Mouse (Mus musculus): ENCODE results near the gene Fam107a.
A peak's percentile ranks its signal among the peaks of the same experiment; 100 is the strongest.
"Not testable (repeated sequence)": the region's sequence is repeated elsewhere in the genome, so short reads cannot be mapped to it uniquely, and the experiment has no call there.

The Fam107a gene

DNA sequence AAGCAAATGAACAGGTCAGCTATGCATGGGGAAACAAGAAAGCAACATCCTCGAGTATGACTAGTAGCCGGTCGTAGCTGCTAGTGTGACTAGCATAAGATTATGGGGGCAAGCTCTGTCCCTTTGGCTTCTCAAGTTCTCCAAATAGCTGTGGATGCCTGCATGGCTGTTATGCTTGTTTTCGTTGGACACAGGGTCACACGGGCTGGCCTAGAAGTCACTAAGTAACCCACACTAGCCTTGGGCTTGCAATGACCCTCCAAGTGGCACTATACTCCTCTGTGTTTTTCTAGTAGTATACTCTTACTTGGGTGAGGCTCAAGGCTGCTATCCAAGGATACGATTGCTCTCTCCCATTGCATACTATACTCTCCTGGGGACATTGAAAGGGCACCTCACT, 2.7 kb downstream of the Fam107a start:
- no peak for DNase-seq

DNA sequence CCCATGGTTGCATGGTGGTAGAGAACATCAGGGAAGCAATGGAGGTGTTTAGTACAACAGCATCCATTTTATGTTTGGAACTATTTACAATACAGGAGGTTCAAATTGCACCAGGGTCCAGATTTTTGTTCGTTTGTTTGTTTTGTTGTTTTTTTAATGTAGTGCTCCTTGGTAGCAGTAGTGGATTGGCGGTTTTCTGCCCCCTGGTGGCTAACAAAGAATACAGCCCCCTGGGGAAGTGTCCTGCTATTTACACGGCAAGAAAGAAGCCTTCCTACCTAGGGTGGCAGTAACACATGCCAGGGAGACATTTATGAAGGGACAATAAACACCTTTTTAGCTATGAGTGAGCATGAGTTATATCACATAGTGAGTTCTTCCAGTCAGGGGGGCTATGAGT, 3.3 kb downstream of the Fam107a start:
- no peak for DNase-seq

DNA sequence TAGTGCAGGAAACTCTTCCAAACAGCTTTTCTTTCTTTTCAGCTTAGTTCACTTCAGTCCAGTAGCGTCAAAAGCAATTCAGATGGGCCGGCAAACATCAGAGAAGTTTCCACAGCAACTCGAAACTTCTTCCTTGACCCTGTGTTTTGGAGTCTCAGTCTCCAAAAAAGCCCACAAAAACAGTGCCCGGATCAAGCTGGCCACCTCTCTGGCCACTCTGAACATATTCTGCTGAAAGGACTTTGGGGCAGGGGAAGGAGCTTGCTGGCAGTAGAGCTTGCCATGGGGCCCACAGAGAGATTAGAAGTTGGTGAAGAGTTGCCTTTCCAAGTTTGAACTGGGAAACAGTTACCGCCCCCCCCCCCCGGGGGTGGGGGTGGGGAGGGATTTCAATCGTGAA, 3.9 kb downstream of the Fam107a start:
- no peak for DNase-seq

DNA sequence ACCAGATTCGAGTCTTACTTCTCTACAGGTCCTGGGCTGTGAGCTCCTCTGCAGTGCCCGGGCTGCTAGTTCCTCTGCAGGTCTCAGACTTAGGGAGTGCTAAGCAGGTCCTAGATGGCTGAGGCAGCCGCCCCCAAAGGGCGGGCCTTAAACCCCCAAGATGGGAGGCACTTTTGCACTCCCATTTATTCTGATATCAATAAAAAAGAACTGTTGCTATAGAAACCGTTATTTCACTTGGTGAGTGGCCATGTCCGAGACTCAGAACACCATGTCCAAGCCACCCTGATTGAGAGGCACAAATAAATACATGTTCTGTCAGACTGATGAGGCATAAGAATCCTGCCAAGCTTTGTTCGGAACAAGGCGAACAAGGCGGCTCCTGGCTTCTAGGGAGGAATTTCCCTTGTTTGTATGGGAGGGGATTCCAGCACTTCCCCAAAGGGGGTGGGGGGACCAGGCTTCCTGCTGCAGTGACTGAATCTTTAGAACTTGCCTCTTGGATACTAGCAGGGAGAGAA, 8.1 kb downstream of the Fam107a start:
- no peak for DNase-seq

DNA sequence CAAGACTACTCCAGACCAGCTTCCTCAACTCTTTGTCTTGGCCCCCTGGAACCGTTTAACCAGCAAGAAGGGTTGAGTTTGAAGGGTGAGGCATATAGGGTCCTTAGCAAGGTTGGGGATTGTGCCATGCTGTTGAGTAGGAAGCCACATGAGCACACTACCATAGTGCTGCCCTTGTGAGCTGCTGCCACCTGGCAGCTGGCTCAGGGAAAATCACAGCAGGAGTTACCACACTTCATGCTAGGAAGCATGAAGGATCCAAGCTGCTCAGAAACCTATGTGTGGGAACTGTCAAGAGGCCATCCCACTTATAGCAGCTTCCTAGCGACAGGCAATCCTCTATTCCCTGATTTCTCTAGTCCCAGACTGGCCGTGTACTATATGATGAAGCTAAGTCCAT, 9.2 kb downstream of the Fam107a start:
- DNase-seq: no peak

DNA sequence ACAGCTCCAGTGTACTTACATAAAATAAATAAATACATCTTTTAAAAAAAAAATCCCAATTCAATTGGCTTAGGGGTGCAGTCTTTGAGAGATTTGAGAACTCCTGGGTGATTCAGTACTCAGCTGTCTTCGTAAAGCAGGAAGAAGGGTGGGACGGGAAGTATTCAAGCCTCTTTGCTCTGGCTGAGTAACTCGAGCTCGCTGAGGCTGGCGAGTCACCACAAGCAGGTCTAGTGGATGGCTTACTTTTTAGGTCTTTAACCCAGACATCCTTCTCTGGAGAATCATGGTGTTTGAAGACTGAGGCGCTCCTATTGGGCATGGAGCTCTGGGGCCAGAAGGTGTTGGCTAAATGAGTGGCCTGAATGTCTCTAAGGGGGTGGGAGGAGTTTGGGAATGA, 10.9 kb downstream of the Fam107a start:
- no peak for DNase-seq

DNA sequence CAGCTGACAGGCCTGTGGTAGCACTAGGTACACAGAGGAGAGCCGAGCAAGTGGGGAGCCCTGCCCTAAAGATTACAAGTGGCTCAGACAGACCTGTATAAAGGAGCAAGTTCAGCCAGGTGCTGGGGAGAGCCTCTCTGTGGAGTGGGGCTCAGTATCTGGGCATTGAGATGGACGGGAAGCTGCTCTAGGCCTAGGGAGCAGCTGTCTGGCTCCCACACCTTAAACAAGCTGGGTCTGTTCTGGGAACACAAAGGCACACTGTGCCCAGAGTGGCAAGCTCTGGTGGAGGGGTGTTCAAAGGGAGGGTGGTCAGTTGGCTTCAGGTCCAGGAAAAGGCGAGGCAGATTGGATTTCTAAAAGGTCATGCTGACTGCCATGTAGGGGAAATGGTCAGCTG, 12.8 kb downstream of the Fam107a start:
- DNase-seq: no peak

DNA sequence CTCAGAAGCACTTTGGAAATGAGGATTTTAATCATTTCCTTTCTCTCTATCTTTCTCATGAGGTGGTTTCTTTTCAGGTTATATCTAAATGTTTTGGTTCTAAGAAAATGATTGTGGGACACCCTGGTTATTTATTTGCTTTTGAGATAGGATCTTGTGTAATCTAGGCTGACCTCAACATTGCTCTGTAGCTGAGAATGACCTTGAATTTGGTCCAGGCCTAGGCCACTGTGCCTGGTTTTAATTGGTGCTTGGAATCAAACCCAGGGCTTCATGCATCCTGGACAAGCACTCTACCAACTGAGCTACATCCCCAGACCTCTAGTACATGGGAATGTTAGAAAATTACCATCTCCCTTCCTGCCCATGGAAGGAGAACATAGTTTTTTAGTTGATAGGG, 13.7 kb downstream of the Fam107a start:
- no peak for DNase-seq

DNA sequence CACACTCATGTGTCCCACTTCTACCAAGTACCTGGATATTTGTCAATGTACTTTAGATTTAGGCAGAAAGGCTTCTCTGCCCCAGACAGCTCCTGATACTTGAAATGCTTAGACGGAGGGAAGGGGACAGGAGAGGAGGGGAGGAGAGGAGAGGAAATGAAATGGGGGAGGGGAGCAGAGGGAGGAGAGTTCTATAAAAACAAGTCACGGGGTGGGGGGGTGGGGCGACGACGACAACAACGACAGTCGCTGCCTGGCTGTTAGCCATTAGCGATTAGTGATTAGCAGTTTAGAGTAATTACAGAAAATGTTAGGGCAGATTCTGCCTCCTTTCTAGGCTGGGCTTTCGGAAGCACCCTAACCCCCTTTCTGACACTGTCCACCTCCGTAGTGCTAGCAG, 15.1 kb downstream of the Fam107a start:
- no peak for DNase-seq

DNA sequence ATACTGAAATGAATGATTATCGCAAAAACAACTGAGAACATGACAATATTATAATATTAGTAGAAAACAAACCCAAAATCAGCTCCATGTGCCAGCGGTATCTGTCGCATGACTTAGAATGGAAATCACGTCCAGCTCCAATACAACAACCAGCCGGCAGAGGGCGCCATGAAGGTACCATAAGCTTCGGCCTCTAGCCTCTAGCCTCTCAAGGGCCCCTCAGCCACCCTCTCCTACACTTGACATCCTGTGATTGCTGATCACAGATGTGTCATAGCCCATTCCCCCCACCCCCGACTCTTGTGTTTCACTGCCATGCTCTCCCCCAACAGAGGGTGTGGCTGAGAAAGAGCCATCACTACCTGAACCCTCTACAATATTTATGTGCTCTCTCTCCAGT, 17.5 kb downstream of the Fam107a start:
- DNase-seq: peak; percentile 53

DNA sequence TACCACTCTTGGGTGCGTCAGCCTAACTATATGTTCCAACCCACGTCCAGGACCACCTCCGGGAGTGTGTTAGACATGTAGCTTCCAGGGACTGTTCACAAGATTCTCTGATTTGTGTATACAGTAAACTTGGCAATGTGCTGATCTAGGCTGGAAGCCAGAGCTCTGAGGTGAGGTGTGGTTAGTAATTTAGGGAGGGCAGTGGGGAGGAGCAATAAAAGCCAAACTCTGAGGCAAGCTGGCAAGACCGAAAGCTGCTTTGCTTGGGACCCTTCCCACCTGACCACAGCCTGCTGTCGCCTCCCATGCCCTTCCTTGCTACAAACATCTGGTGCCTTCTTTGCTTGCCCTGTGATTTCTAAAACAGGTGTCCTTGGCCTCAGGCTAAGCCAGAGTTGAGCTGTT, 19.9 kb downstream of the Fam107a start:
- DNase-seq: no peak

DNA sequence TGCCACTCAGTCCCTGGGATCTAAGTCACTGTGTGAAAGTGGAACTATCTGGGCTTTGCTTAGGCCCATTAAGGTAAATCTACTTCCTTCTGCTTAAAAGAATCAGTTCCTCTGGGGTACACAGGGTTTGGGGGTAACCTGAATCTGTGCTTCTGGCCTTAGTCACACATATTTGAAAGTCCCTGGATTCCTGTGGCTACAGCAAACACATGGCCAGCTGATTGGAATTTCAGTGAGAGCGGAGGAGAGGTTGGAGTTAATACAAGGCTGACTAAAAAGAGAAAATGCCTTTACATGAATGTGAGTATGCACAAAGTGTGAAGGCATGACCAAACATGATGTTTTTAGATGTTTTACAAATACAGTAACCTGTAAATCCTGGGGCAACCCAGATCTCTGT, 23.6 kb downstream of the Fam107a start:
- no peak for DNase-seq

DNA sequence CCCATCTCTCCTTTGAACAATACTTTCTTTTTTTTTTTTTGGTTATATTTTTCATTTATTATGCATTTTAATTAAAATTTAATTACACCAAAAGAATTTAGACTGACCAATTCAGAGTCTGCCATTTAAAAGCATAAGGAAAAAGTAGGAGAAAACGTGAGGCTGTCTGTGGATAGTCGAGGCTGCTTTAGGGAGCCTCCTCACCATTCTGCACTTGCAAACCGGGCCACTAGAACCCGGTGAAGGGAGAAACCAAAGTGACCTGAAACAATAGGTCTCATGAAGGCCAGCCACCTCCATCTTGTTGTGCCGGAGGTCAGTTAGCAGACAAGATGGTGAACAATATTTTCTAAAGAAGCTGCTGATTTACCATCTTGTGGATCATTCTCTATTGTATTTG, 31.2 kb downstream of the Fam107a start:
- DNase-seq: not testable (repeated sequence)

DNA sequence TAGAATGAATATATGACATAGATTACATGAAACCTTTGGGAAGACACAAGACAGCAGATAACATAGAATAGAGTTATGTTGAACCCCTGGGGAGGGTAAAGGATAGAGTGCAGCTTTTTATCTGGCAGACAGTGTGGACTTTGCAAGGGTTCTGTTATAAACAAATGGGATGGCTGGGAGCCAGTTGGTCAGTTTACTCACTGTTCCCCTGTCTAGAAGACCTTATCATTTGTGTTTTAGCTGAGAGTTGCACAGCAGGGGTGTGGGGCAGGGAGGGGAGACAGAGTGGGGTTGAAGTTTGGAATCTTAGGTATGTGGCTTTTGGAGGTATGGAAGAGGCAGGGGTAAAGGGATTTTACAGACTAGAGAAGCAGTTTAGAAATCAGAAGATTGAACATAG, 34.0 kb downstream of the Fam107a start:
- DNase-seq: no peak

DNA sequence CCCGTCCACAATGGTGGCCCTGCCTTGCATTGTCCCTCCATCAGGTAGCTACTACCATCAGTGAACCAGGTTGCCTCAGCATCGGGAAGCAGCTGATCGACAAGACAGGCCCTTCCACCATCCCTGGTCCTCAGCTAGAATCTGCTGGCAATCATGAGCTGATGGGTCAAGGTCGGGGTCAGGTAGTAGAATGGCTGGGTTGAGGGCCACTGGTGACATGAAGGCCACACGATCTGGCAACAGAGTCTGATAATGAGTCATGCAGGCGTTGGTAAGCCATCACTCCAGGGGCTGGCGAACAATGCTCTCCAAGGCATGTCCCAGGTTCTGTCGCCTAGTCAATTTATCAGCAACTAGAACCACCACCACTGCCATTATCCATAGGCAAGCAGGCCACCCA, 46.5 kb downstream of the Fam107a start:
- DNase-seq: not testable (repeated sequence)

DNA sequence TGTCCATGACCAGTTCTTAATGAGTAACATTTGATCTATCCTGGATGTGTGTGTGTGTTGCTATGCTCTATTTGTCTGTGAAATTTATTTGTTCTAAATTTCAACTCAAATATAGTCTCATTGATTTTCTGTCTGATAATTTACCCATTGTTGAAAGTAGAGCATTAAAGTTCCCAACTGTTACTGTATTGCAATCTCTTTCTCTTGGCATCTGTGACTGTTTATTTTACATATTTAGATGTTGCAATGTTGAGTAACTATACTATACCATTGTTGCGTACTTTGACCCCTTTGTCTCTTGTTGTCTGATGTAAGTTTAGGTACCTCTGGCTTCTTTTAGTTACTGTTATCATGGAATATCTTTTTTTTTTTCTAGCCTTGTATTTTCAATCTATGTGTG, 53.4 kb downstream of the Fam107a start:
- DNase-seq: no peak

DNA sequence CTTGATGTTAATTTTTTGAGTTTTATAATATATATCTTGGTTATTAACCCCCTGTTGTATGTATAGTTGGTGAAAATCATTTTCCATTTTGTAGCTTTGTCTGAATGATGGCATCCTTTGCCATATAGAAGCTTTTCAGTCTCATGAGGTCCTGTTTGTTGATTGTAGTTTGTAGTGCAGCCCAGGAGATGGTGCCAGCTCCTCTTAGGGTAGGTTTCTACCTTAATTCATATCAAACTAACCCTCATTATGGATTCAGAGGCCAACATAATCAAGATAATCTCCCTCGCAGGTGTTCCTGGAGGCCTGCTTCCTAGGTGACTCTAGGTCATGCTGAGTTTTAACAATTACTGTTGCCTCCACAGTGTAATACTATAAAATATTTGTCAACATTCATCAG, 55.6 kb downstream of the Fam107a start:
- DNase-seq: no peak

DNA sequence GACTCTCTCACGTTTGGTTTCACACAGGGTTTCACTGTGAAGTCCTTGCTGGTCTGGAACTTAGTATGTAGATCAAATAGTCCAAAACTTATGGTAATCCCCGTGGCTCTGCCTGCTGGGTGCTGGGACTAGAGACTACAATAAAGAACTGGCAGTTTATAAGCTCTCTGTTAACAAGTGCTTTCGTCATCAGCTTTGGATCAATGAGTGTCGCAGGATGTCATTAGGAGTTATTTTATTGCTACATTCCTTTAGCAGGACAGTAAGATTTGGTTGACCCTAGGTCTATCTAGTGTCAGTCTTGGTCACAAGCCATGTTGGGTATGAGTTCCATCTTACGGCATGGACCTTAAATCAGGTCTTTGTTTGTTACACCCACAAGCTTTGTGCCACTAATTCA, 57.6 kb downstream of the Fam107a start:
- no peak for DNase-seq

DNA sequence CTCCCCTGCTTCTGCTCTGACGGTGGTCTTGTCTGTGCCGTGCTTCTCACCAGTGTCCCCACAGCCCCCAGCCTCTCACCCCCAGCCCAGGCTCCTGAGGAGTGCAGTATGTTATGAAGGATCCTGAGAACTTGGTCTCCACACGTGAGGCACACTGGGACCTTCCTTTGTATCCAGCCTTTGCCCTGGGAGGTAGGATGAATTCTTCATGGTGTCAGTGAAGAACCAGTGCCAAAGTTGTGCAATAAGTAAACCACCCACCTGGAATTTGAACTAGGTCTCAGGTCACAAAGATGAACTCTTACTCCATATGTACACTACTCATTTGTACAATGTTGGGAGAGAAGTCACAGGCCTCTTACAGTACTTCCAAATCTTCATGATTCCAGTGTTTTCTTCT, 58.7 kb downstream of the Fam107a start, which contains the start of gene Acox2:
Gene Acox2 (minus strand): TSS at position 188 of the 400 bp plus-strand sequence.
- DNase-seq: no peak

DNA sequence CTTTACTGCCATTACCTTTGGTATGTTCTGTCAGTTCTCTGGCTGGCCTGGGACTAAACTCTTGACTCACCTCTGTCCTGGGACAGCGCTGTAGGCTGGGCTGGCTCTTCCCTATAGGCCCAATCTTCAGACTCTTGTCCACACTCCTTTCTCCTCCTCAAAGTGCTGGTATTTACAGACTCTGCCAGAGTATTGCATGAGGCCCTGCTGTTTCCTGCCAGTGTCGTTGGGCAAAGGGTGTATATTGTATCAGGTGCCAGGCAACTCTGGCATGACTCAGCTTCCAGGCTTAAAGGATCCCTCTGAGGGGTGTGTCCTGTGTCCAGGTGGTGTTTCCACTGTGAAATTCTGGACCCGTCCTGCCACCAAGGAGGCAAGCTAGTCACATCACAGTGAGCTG, 59.1 kb downstream of the Fam107a start:
- DNase-seq: no peak

DNA sequence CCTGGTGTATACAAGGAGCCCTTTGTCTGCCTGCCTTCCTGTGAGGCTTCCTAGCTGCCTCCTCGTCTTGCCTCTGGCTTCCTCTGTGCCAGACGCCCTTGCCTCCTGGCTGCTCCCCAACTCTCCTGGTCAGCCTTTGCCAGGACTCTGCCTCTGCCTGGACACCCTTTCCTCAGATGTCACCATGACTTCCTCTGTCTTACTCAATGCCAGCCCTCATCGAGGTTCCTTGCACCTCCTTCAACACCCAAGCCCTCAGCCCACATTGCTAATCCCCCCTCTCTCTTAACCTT, 59.5 kb downstream of the Fam107a start:
- no peak for DNase-seq

DNA sequence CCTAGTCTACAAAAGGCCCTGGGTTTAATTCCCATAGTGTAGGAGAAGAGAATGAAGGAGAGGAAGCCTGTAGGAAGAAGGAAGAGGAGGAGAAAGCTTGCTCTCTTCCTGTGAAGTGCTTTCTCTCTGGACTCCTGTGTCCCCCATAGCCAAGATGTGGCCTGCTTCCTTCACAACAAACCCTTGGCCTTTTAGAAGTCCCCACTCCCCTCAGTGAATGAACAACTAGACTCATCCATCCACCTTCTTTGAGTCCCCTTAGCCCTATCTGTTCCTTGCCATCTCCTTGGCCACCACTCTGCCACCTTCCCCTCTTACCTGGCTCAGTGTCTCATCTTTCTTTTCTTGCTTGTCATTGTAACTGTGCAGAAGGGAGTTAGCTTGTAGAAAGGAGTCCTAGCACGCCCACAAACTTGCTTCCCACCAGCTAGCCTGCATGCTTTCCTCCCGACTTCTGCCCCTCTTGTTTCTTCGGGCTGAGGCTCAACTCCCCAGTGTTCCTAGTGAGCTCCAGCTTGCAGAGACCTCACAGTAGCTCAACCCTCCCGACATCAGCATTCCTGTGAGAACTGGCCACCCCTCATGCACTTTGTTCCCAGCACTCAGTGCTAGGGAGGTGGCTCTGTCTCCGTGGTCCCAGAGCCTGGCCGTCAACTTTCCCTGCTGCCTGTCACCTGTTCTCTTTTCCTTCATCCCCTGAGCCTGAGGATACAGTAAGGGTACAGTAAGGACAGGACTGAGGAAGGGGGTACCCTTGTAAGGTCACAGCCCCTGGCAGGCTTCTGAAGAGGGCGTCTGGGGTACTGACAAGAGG, 60.1 kb downstream of the Fam107a start:
- no peak for DNase-seq

DNA sequence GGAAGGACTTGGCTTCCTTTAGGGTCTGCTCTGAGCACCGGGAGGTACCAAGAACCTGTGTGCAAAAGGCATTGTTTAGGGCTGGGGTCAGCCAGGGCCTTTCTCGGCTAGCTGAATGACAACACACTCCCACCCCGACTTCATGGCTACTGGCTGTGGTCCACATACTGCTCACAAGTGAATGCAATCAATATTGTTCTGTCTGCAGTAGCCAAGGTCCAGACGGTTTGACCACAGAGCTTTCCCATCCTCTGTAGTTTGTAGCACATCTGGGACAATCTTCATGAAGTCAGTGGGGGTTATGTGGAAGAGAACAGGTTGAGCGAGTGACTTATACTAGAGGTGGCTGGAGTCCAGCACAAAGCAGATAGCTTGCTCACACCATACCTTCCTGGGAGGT, 60.9 kb downstream of the Fam107a start:
- DNase-seq: no peak

DNA sequence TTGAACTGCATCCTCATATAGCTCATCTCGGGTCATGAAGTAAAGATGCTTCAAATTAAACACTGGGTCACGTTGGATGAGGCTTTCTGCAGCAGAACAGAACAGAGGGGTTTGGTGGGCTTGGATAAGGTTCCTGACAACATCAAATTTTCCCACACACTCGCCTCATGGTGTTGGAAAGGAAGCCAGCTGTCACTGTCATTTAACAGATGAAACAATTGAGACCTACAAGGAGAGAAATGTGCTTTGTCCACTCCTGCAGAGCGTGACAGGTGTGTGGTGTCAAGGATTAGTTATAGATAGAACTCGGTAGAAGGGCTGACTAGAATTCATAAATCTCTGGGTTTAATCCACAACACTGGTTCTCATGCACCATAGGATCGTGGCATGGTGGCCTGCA, 61.8 kb downstream of the Fam107a start:
- no peak for DNase-seq

DNA sequence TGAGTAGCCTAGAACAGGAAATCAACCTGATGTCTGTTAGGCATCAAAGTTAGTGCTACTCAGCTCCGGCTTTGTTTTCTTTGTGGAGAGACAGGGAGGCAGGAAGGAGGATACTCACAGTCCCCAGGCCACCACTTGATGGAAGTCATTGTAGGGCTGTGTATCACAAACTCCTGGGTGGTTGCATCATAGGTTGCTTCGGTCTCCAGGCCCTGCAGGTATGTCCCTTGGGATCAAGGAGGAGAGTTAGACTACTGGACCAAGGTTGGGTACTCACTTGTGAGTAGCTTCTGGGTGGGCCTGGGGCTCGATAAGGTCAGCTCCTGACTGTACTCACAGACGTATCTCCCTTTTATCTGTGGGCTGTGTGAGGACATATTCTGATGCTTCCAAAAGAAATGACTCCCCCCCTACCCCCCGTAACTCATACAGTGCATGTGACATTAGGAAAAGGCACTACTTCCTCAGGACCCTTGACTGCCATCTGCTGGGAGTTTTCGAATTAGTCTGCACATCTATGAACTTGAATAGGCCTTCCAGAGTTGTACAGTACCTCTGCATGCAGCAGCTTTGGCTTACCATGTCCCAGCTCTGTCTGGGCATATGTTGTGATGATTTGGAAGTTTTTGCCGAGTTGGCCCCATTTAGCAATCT, 62.6 kb downstream of the Fam107a start:
- peak; percentile 73 for DNase-seq

Measured in right cerebral cortex, postnatal 14 days (tissue).